Mouse (Mus musculus) midbrain, embryonic 15.5 days (tissue): ENCODE measurements around the gene Lmo7. TPM values are rescaled to one million over a fixed set of nuclear protein-coding genes. Genes with fewer than 3 reads are reported as not detected.

ENCODE experiments used
- ATAC-seq: fragments of 200-750 bp; cut with Nextera tagmentation; replicated peaks from 2 replicates; pipeline ENCODE4 v1.8.0; 2017; ENCODE audit warnings: moderate TSS enrichment
- H3K27ac ChIP-seq: fragments of 300-500 bp; sonication (generic); 2 replicates; pipeline ENCODE4 v1.5.1; 2015; ENCODE audit warnings: mild to moderate bottlenecking, inconsistent platforms
- H3K27me3 ChIP-seq: fragments of 300-500 bp; sonication (generic); replicated peaks from 2 replicates; pipeline ENCODE4 v1.6.1; 2015; ENCODE audit warnings: inconsistent platforms
- H3K36me3 ChIP-seq: fragments of 300-500 bp; sonication (generic); replicated peaks from 2 replicates; pipeline ENCODE4 v1.6.1; 2015; ENCODE audit warnings: inconsistent platforms
- H3K4me1 ChIP-seq: fragments of 300-500 bp; sonication (generic); 2 replicates; pipeline ENCODE4 v1.6.1; 2015; ENCODE audit warnings: inconsistent platforms
- H3K4me2 ChIP-seq: fragments of 300-500 bp; sonication (generic); 2 replicates; pipeline ENCODE4 v1.6.1; 2015; ENCODE audit warnings: inconsistent platforms, mild to moderate bottlenecking, moderate library complexity
- H3K4me3 ChIP-seq: fragments of 300-500 bp; sonication (generic); 2 replicates; pipeline ENCODE4 v1.5.1; 2015; ENCODE audit warnings: mild to moderate bottlenecking, inconsistent platforms
- H3K9ac ChIP-seq: fragments of 300-500 bp; sonication (generic); 2 replicates; pipeline ENCODE4 v1.6.1; 2015; ENCODE audit warnings: mild to moderate bottlenecking, inconsistent platforms
- H3K9me3 ChIP-seq: fragments of 300-500 bp; sonication (generic); 2 replicates; pipeline ENCODE4 v1.6.1; 2016; ENCODE audit warnings: inconsistent platforms
- WGBS: fragments of 180-500 bp; shearing (Covaris S2); methylation state at CpG from one replicate; pipeline ENCODE4 v1.1.7; 2015; ENCODE audit warnings: mixed read lengths; 5-methylcytosine and 5-hydroxymethylcytosine counted together
- polyA plus RNA-seq: library from polyadenylated mRNA; unstranded; fragments of >200 nt; fragmentation: Nextera tagmentation; extraction: Ambion mirVana; gene quantifications from 2 replicates; pipeline ENCODE4 v1.2.1, GENCODE M21; 2015

The Lmo7 gene
- polyA plus RNA-seq, 1 experiment from 2014 or later, result 2.3 TPM

DNA sequence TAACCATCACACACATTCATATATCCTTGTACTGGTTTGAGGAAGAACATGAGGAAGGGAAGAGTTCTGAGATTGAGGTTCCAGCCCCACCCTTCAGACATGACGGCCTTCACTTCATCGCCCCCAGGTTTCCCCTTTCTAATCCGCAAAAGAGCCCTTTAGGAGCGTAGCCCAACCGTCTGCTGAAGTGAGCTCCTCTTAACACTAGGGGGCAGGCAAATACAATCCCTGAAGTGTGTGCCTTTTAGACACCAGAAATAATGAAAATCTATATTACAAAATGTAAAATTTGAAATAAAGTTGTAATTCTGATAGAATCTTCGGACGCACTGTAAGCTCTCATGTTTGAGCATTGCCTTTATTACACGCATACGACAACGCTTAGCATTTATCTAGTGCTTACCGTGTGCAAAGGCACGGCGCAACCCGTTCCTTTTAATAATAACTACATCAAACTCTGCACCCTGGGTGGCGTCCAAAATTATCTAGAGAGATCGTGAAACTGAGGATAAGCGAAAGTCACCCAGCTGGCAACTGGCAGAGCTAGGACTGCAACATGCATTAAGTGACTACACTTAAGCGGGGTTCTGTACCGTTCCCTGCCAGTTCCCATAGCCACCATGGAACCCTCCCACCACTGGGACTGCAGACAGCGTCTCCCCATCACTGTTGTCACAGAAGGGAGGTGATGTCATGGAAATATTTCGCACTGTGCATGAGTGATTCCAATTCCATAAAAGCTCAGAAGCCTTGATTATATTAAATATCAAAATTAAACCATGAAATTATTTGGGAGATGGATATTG lies 217.2 kb downstream of the Lmo7 start:
- ATAC-seq, result peak; percentile 74
- Histone ChIP-seq H3K27me3 (no peaks in the 10 kb centered on the region), H3K4me2 (no peak overlapping the region), H3K4me3 (no peak overlapping the region), H3K9me3 (no peaks in the 10 kb centered on the region), H3K4me1 (0 out of 2 replicates have a peak, but pooled peaks cover 4% of the 10 kb centered on the region), H3K27ac (no peak overlapping the region), H3K9ac (no peak overlapping the region), H3K36me3 (no peaks in the 10 kb centered on the region)
- WGBS, result 45% methylated on average over 21 of the region's 21 CpGs

GRCm38 (mm10) chr14:101949114-101949513 lies 219.4 kb downstream of the Lmo7 start:
- Histone ChIP-seq H3K4me2 (no peak overlapping the region), H3K36me3 (no peaks in the 10 kb centered on the region), H3K9me3 (no peaks in the 10 kb centered on the region), H3K4me3 (no peak overlapping the region), H3K27me3 (no peaks in the 10 kb centered on the region), H3K9ac (no peak overlapping the region), H3K4me1 (no peaks in the 10 kb centered on the region), H3K27ac (no peak overlapping the region)
- no peak for ATAC-seq
- 59% methylated on average over 2 of the region's 2 CpGs for WGBS

- H3K9me3 ChIP-seq, result no peaks in the 10 kb centered on the region
- H3K9ac ChIP-seq, result no peak overlapping the region
- H3K4me1 ChIP-seq, result no peaks in the 10 kb centered on the region
- H3K27ac ChIP-seq, result no peak overlapping the region
- no peak overlapping the region for H3K4me3 ChIP-seq
- 61% methylated on average over 6 of the region's 6 CpGs for WGBS
- no peaks in the 10 kb centered on the region for H3K36me3 ChIP-seq
- ATAC-seq, result no peak
- no peaks in the 10 kb centered on the region for H3K27me3 ChIP-seq
- H3K4me2 ChIP-seq, result no peak overlapping the region
Measured at GRCm38 (mm10) chr14:101951107-101951506, 221.3 kb downstream of the Lmo7 start.

- 88% methylated on average over 9 of the region's 9 CpGs for WGBS
Measured at GRCm38 (mm10) chr14:101953793-101954468, 224.2 kb downstream of the Lmo7 start.

GRCm38 (mm10) chr14:101964381-101964780 lies 234.6 kb downstream of the Lmo7 start:
- no peak overlapping the region for H3K9ac ChIP-seq
- no peak overlapping the region for H3K4me3 ChIP-seq
- no peak overlapping the region for H3K4me2 ChIP-seq
- no peaks in the 10 kb centered on the region for H3K27me3 ChIP-seq
- no peaks in the 10 kb centered on the region for H3K36me3 ChIP-seq
- no peak overlapping the region for H3K27ac ChIP-seq
- no peaks in the 10 kb centered on the region for H3K4me1 ChIP-seq
- 71% methylated on average over 6 of the region's 6 CpGs for WGBS
- no peak for ATAC-seq
- H3K9me3 ChIP-seq, result no peaks in the 10 kb centered on the region

More at GRCm38 (mm10) chr14:101953793-101954468, 224.2 kb downstream of the Lmo7 start:
- Histone ChIP-seq H3K36me3 (no peaks in the 10 kb centered on the region), H3K9ac (no peak overlapping the region), H3K4me3 (no peak overlapping the region), H3K27me3 (no peaks in the 10 kb centered on the region), H3K4me1 (no peaks in the 10 kb centered on the region), H3K27ac (no peak overlapping the region), H3K4me2 (no peak overlapping the region), H3K9me3 (no peaks in the 10 kb centered on the region)
- ATAC-seq, result no peak

- H3K9me3 ChIP-seq, result no peaks in the 10 kb centered on the region
- H3K27me3 ChIP-seq, result no peaks in the 10 kb centered on the region
- H3K36me3 ChIP-seq, result no peaks in the 10 kb centered on the region
- no peaks in the 10 kb centered on the region for H3K4me1 ChIP-seq
- WGBS, result 47% methylated on average over 1 of the region's 1 CpGs
- no peak overlapping the region for H3K4me2 ChIP-seq
- H3K4me3 ChIP-seq, result no peak overlapping the region
- ATAC-seq, result no peak
- H3K27ac ChIP-seq, result no peak overlapping the region
- H3K9ac ChIP-seq, result no peak overlapping the region
Measured at GRCm38 (mm10) chr14:101964956-101965355, 235.2 kb downstream of the Lmo7 start.

- Histone ChIP-seq H3K4me2 (no peak overlapping the region), H3K4me3 (no peak overlapping the region), H3K27ac (no peak overlapping the region), H3K27me3 (no peaks in the 10 kb centered on the region), H3K9me3 (no peaks in the 10 kb centered on the region), H3K9ac (no peak overlapping the region), H3K4me1 (no peaks in the 10 kb centered on the region), H3K36me3 (no peaks in the 10 kb centered on the region)
- no peak for ATAC-seq
- 89% methylated on average over 1 of the region's 1 CpGs for WGBS
Measured at GRCm38 (mm10) chr14:101972764-101973163, 243.0 kb downstream of the Lmo7 start.

DNA sequence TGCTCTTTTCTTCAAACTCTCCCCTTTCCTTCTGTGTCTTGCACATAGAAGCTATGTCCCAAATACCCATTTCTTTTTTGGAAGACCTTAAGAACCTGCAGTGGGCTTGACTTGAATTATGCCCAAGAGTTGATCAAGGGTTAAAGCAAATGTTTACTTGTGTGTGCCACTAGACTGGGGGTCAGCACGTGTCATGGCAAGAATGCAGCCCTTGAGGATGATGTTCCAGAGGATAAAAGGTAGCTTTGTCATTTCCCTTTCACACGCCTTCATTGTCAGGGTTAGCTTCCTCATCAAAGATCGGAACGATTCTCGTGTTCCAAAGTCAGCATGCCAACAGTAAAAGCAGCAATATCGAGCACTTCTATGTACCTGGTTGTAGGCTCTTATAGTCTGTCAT lies 243.4 kb downstream of the Lmo7 start:
- WGBS, result 65% methylated on average over 6 of the region's 6 CpGs
- H3K27me3 ChIP-seq, result no peaks in the 10 kb centered on the region
- H3K4me1 ChIP-seq, result no peaks in the 10 kb centered on the region
- no peak overlapping the region for H3K4me3 ChIP-seq
- H3K4me2 ChIP-seq, result no peak overlapping the region
- H3K9me3 ChIP-seq, result no peaks in the 10 kb centered on the region
- no peak overlapping the region for H3K27ac ChIP-seq
- ATAC-seq, result no peak
- no peaks in the 10 kb centered on the region for H3K36me3 ChIP-seq
- H3K9ac ChIP-seq, result no peak overlapping the region

DNA sequence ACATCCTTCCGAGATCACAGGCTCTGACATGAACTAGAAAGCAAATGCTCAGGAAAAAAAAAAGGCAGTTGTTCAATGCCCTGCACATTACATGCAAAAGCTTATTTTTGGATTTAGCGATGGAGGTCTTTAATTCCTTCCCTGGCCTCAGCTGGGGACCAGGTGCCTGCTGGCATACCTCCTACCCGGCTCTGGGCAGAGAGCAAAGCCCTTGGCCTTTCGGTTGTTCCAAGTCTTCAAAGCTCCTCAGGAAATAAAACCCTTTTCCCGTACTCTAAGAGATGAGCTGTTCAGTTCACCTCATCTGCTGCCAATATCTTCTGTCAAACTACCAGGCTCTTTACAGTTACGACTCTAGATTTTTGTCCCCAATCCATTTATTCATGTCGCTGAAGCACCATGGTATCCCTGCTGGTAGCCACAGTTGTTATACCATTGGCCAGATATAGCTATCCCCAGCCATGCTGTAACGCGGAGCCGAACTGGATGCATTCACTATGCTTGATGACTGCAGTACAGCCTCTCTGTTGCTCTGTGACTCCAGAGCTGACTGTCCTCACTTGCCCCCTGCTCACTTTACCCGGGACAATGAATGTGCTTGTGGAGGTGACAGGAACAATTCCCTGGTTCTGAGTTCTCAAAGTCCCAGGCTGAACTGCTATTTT lies 246.4 kb downstream of the Lmo7 start:
- Histone ChIP-seq H3K9me3 (no peaks in the 10 kb centered on the region), H3K4me2 (no peak overlapping the region), H3K9ac (no peak overlapping the region), H3K36me3 (no peaks in the 10 kb centered on the region), H3K27me3 (no peaks in the 10 kb centered on the region), H3K4me1 (no peaks in the 10 kb centered on the region), H3K4me3 (no peak overlapping the region), H3K27ac (no peak overlapping the region)
- WGBS, result 78% methylated on average over 11 of the region's 11 CpGs
- peak; percentile 48; the same call in 1 of the 2 replicates for ATAC-seq

Other genes with a start within 250 kb of the Lmo7 start
- gene Tbc1d4, start 120.8 kb upstream of the Lmo7 start, polyA plus RNA-seq, result 8.8 and 9.4 TPM in 2 replicates
- 82.9 and 87.5 TPM in 2 replicates for gene Commd6, start 89.3 kb upstream of the Lmo7 start, polyA plus RNA-seq
- 258 and 269 TPM in 2 replicates for gene Uchl3, start 76.0 kb upstream of the Lmo7 start, polyA plus RNA-seq
- gene Gm9922, start 143 bp upstream of the Lmo7 start, polyA plus RNA-seq, result 0.63 TPM in 1 of 2 replicates, not detected in the other